Mouse (Mus musculus) right cerebral cortex, adult 2 months (tissue): ENCODE results near the gene Dlg2.

ENCODE experiments used
- DNase-seq, 2 experiments: peaks; one replicate each; pipeline ENCODE4 v3.0.0; 2021 to 2022; ENCODE audit warnings: low spot score in 2 of 2

Gene Dlg2

GRCm38 (mm10) chr7:92164875-92165518 lies 1688.5 kb downstream of the Dlg2 start:
- DNase-seq = no peak

GRCm38 (mm10) chr7:92180029-92180428 lies 1703.6 kb downstream of the Dlg2 start:
- DNase-seq = no peak

GRCm38 (mm10) chr7:92180591-92181587 lies 1704.4 kb downstream of the Dlg2 start:
- no peak for DNase-seq

GRCm38 (mm10) chr7:92181959-92182612 lies 1705.6 kb downstream of the Dlg2 start:
- DNase-seq = no peak

- no peak for DNase-seq
These were observed 1708.0 kb downstream of the Dlg2 start for GRCm38 (mm10) chr7:92184371-92185059.

GRCm38 (mm10) chr7:92186341-92186740 lies 1709.9 kb downstream of the Dlg2 start:
- no peak for DNase-seq

GRCm38 (mm10) chr7:92189149-92189548 lies 1712.7 kb downstream of the Dlg2 start:
- no peak for DNase-seq

GRCm38 (mm10) chr7:92196004-92196403 lies 1719.5 kb downstream of the Dlg2 start:
- DNase-seq = no peak

GRCm38 (mm10) chr7:92197621-92198020 lies 1721.1 kb downstream of the Dlg2 start:
- peak in 1 of 2 experiments; percentile 53 for DNase-seq

GRCm38 (mm10) chr7:92199131-92199530 lies 1722.7 kb downstream of the Dlg2 start:
- no peak for DNase-seq

- DNase-seq = no peak
These were observed 1734.2 kb downstream of the Dlg2 start for GRCm38 (mm10) chr7:92210701-92211100.

GRCm38 (mm10) chr7:92213751-92214150 lies 1737.3 kb downstream of the Dlg2 start:
- no peak for DNase-seq

- no peak for DNase-seq
These were observed 1741.7 kb downstream of the Dlg2 start for GRCm38 (mm10) chr7:92218171-92218570.

- no peak for DNase-seq
These were observed 1744.1 kb downstream of the Dlg2 start for GRCm38 (mm10) chr7:92220619-92221018.

- peak; percentile 45 to 63 for DNase-seq
These were observed 1758.2 kb downstream of the Dlg2 start for GRCm38 (mm10) chr7:92234476-92235202.

- peak; percentile 23 to 44 for DNase-seq
These were observed 1759.1 kb downstream of the Dlg2 start for GRCm38 (mm10) chr7:92235541-92236031.

- no peak for DNase-seq
These were observed 1764.4 kb downstream of the Dlg2 start for GRCm38 (mm10) chr7:92240908-92241307.

GRCm38 (mm10) chr7:92247594-92247993 lies 1771.1 kb downstream of the Dlg2 start:
- DNase-seq = no peak

GRCm38 (mm10) chr7:92248619-92249018 lies 1772.1 kb downstream of the Dlg2 start:
- no peak for DNase-seq

- no peak for DNase-seq
These were observed 1781.7 kb downstream of the Dlg2 start for GRCm38 (mm10) chr7:92258148-92258547.

GRCm38 (mm10) chr7:92258701-92259100 lies 1782.2 kb downstream of the Dlg2 start:
- no peak for DNase-seq
